Mouse (Mus musculus): ENCODE measurements around the gene Lasp1.

- TF ChIP-seq GATA1 (IDR thresholded peaks at IDR 0.05; ENCODE audit: borderline replicate concordance, low read length) (no peak), TAL1 (conservative IDR thresholded peaks at IDR 0.05; ENCODE audit: low read depth, low read length) (no peak), CTCF (IDR thresholded peaks at IDR 0.05; ENCODE audit: low read depth, low read length) (no peak)
Observed at GRCm38 (mm10) chr11:97798782-97799145, at the start of gene Lasp1.

All from G1E (cell line).